Mouse (Mus musculus): ENCODE data around the gene Rbm19. TPM values are rescaled to one million over a fixed set of nuclear protein-coding genes. Genes with fewer than 3 reads are reported as not detected.
A peak's percentile ranks its signal among the peaks of the same experiment; 100 is the strongest.

Gene Rbm19
- polyA plus RNA-seq, 1 experiment from 2014 or later, result 12.8 TPM

DNA sequence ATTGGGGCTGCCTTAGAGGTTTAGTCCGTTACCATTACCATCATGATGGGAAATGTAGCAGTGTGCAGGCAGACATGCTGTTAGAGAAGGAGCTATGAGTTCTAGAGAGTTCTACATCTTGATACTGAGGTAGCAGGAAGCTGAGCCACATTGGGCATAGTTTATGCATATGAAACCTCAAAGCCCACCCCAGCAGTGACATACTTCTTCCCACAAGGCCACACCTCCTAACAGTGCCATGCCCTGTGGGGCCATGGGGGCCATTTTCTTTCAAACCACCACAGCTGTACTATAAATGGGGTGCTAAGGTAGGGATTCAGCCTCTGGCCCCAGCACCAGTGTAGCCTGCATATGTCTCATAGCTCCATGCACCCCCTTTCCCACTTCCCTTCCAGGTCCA, 21.6 kb downstream of the Rbm19 start:
- Histone ChIP-seq H3K27me3 (replicated peaks; ENCODE audit: control insufficient read depth, insufficient read depth, low read length) (no peaks in the 10 kb centered on the region), H3K4me3 (ENCODE audit: low read depth, low read length) (no peak overlapping the region), H3K36me3 (ENCODE audit: control insufficient read depth, insufficient read depth, low read length) (peaks cover 10% of the 10 kb centered on the region; the same call in 1 of the 2 replicates), H3K4me2 (ENCODE audit: low read length) (no peak overlapping the region), H3K27ac (ENCODE audit: low read depth, low read length) (no peak overlapping the region), H3K9ac (ENCODE audit: low read length) (no peak overlapping the region), H3K9me3 (replicated peaks; ENCODE audit: control insufficient read depth, low read length) (no peaks in the 10 kb centered on the region), H3K4me1 (ENCODE audit: control insufficient read depth, insufficient read depth, low read length) (no peaks in the 10 kb centered on the region)
- no peak for ATAC-seq
- WGBS, result 96% methylated on average over 1 of the region's 1 CpGs
- DNase-seq (ENCODE audit: low spot score), result no peak

DNA sequence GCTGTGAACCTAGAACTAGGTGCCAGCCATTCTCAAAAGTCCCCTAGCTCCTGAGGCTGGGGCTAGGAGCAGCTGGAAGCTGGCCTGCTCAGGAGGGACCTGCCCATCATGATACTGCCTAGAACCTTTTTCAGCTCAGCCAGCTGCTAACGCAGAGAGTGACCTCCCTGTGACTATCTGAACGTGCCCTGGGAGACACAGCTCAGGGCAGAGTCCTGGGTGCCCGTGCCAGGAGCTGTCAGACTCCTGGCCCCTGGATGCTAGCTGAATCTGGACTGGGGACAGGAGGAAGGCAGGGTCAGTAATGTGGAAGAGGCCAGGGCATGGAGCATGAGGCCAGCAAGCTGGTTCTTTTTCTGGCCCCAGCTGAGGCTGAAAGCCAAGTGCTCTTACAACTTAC, 22.1 kb downstream of the Rbm19 start:
- H3K9ac ChIP-seq (ENCODE audit: low read length), result no peak overlapping the region
- H3K4me2 ChIP-seq (ENCODE audit: low read length), result no peak overlapping the region
- no peak overlapping the region for H3K4me3 ChIP-seq (ENCODE audit: low read depth, low read length)
- DNase-seq (ENCODE audit: low spot score), result no peak
- H3K36me3 ChIP-seq (ENCODE audit: control insufficient read depth, insufficient read depth, low read length), result peaks cover 7% of the 10 kb centered on the region; the same call in 1 of the 2 replicates
- ATAC-seq, result no peak
- no peaks in the 10 kb centered on the region for H3K4me1 ChIP-seq (ENCODE audit: control insufficient read depth, insufficient read depth, low read length)
- H3K9me3 ChIP-seq (replicated peaks; ENCODE audit: control insufficient read depth, low read length), result no peaks in the 10 kb centered on the region
- no peaks in the 10 kb centered on the region for H3K27me3 ChIP-seq (replicated peaks; ENCODE audit: control insufficient read depth, insufficient read depth, low read length)
- 83% methylated on average over 3 of the region's 3 CpGs for WGBS
- no peak overlapping the region for H3K27ac ChIP-seq (ENCODE audit: low read depth, low read length)

DNA sequence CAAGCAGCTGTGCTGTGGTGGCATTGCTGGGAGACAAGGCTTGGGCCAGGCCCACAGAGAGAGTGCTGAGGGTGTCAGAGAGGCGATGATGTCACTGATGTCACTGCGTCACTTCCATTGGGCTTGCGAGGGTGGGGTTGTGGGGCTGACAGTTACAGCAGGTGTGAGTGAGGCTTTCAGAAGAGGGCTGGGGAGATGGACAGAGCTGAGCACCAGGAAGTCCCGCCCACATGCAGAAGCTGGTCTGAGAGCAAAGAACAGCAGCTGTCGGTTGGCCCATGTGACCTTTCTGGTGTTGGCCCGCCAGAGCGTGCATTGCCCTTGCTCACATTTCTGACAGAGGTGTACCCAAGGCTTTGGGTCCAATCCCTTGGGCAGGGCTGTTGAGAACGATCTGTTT, 23.0 kb downstream of the Rbm19 start:
- 76% methylated on average over 8 of the region's 8 CpGs for WGBS
- H3K4me2 ChIP-seq (ENCODE audit: low read length), result no peak overlapping the region

DNA sequence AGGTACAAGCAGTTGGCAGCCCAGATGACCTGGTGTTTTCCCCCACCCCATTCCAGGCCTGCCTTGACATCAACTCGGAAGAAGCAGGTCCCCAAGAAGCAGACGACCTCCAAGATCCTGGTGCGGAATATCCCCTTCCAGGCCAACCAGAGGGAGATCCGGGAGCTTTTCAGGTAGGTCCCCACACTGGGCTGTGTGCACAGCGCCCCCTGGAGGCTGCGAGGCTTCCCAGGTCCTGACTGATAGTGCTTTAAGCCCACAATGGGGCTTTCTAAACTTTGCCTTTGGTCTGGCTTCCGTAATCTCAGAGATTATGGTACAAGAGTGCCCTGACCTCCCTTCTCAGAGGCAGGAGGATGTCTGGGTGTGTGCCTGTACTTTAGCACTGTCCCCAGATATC, 27.7 kb downstream of the Rbm19 start:
- H3K4me2 ChIP-seq (ENCODE audit: low read length), result no peak overlapping the region
- H3K27me3 ChIP-seq (replicated peaks; ENCODE audit: control insufficient read depth, insufficient read depth, low read length), result no peaks in the 10 kb centered on the region
- no peaks in the 10 kb centered on the region for H3K4me1 ChIP-seq (ENCODE audit: control insufficient read depth, insufficient read depth, low read length)
- no peaks in the 10 kb centered on the region for H3K9me3 ChIP-seq (replicated peaks; ENCODE audit: control insufficient read depth, low read length)
- H3K9ac ChIP-seq (ENCODE audit: low read length), result no peak overlapping the region
- H3K36me3 ChIP-seq (ENCODE audit: control insufficient read depth, insufficient read depth, low read length), result peaks cover 13% of the 10 kb centered on the region; the same call in 1 of the 2 replicates
- no peak overlapping the region for H3K4me3 ChIP-seq (ENCODE audit: low read depth, low read length)
- WGBS, result 57% methylated on average over 7 of the region's 7 CpGs
- DNase-seq (ENCODE audit: low spot score) (no peak), ATAC-seq (no peak)
- H3K27ac ChIP-seq (ENCODE audit: low read depth, low read length), result no peak overlapping the region

More for the DNA sequence above, 23.0 kb downstream of the Rbm19 start:
- Histone ChIP-seq H3K9ac (ENCODE audit: low read length) (no peak overlapping the region), H3K27ac (ENCODE audit: low read depth, low read length) (no peak overlapping the region), H3K4me3 (ENCODE audit: low read depth, low read length) (no peak overlapping the region), H3K9me3 (replicated peaks; ENCODE audit: control insufficient read depth, low read length) (no peaks in the 10 kb centered on the region), H3K36me3 (ENCODE audit: control insufficient read depth, insufficient read depth, low read length) (peaks cover 11% of the 10 kb centered on the region; the same call in 1 of the 2 replicates), H3K4me1 (ENCODE audit: control insufficient read depth, insufficient read depth, low read length) (no peaks in the 10 kb centered on the region), H3K27me3 (replicated peaks; ENCODE audit: control insufficient read depth, insufficient read depth, low read length) (no peaks in the 10 kb centered on the region)
- ATAC-seq (no peak), DNase-seq (ENCODE audit: low spot score) (no peak)

DNA sequence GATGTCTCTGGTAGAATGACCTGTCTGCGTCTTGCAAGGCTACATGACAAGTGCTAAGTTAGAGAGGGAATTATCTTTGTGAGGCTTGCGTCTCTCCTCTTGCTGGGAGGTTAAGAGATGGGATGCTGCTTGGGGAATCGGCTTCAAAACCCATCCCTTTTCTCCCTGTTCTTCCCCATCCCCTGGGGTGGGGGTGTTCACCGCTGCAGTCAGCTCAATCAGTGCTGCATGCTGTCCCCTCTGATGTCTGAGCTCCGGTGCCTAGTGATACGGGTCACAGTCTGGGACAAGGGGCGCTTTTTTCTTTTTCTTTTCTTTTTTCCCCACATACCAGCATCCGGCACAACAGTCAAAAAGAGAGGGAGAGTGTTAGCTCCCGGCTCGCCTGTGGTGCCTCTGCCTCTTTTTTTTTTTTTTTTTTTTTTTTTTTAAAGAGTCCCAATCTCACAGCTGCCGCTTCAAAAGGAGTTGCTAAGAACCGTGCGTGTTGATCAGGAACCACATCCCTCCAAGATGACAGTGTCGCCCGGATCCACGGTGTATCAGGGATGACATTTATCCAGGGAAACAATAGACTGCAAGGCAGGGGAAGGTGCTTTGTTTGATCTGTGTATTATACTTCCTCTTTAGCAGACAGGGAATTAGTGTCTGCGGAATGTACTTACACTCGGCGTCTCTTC, 29.2 kb downstream of the Rbm19 start:
- Histone ChIP-seq H3K9me3 (replicated peaks; ENCODE audit: control insufficient read depth, low read length) (no peaks in the 10 kb centered on the region), H3K4me2 (ENCODE audit: low read length) (peak overlapping the region; percentile 15), H3K4me3 (ENCODE audit: low read depth, low read length) (no peak overlapping the region), H3K36me3 (ENCODE audit: control insufficient read depth, insufficient read depth, low read length) (peaks cover 9% of the 10 kb centered on the region; the same call in 1 of the 2 replicates), H3K4me1 (ENCODE audit: control insufficient read depth, insufficient read depth, low read length) (no peaks in the 10 kb centered on the region), H3K27me3 (replicated peaks; ENCODE audit: control insufficient read depth, insufficient read depth, low read length) (no peaks in the 10 kb centered on the region), H3K9ac (ENCODE audit: low read length) (peak overlapping the region; percentile 50), H3K27ac (ENCODE audit: low read depth, low read length) (peak overlapping the region; percentile 67)
- WGBS, result 35% methylated on average over 19 of the region's 19 CpGs
- peak; percentile 55 for ATAC-seq
- no peak for DNase-seq (ENCODE audit: low spot score)

DNA sequence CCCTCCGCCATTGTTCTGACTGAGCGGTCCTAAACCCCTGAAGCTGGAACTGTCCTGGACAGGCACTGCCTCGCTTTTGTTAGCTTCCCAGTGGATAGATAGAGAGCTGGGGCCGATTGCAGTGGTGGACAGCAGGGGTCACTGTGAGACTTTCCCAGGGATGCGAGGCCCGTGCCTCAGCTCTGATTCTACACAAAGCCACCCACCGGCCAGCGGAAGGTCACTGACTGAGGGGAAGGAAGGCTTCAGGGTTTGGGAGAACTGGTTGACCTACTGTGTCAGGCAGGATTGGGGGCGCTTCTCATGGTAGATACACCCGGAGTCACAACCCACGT, 29.8 kb downstream of the Rbm19 start:
- Histone ChIP-seq H3K4me1 (ENCODE audit: control insufficient read depth, insufficient read depth, low read length) (no peaks in the 10 kb centered on the region), H3K27ac (ENCODE audit: low read depth, low read length) (peak overlapping the region; percentile 67), H3K4me3 (ENCODE audit: low read depth, low read length) (no peak overlapping the region), H3K36me3 (ENCODE audit: control insufficient read depth, insufficient read depth, low read length) (peaks cover 8% of the 10 kb centered on the region; the same call in 1 of the 2 replicates), H3K27me3 (replicated peaks; ENCODE audit: control insufficient read depth, insufficient read depth, low read length) (no peaks in the 10 kb centered on the region), H3K9me3 (replicated peaks; ENCODE audit: control insufficient read depth, low read length) (no peaks in the 10 kb centered on the region), H3K9ac (ENCODE audit: low read length) (peak overlapping the region; percentile 50), H3K4me2 (ENCODE audit: low read length) (peak overlapping the region; percentile 15; the same call in 1 of the 2 replicates)
- DNase-seq (ENCODE audit: low spot score) (peak; percentile 83), ATAC-seq (peak; percentile 82)
- WGBS, result 23% methylated on average over 11 of the region's 11 CpGs

DNA sequence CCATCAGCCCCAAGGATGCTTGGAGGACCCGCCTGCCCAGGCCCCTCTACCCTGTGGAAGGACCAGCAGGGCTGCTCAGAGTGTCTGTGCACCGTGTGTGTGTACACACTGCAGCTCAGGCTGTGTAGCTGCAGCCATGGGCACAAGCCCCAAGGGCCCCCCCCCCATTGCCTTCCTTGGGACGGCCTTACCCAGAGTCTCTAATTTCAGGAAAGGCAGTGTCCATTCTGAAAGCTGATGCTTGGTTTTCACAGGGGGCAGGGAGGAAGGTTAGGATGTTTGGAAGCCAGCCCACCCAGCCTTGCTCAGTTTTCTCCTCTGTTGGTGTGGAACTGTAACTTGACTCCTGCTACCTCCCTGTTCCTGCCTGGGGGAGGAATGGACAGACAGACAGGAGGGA, 30.6 kb downstream of the Rbm19 start:
- no peaks in the 10 kb centered on the region for H3K9me3 ChIP-seq (replicated peaks; ENCODE audit: control insufficient read depth, low read length)
- ATAC-seq (no peak), DNase-seq (ENCODE audit: low spot score) (no peak)
- WGBS, result 87% methylated on average over 3 of the region's 3 CpGs
- H3K9ac ChIP-seq (ENCODE audit: low read length), result no peak overlapping the region
- peaks cover 8% of the 10 kb centered on the region; the same call in 1 of the 2 replicates for H3K36me3 ChIP-seq (ENCODE audit: control insufficient read depth, insufficient read depth, low read length)
- no peak overlapping the region for H3K4me2 ChIP-seq (ENCODE audit: low read length)
- no peaks in the 10 kb centered on the region for H3K27me3 ChIP-seq (replicated peaks; ENCODE audit: control insufficient read depth, insufficient read depth, low read length)
- no peak overlapping the region for H3K4me3 ChIP-seq (ENCODE audit: low read depth, low read length)
- H3K4me1 ChIP-seq (ENCODE audit: control insufficient read depth, insufficient read depth, low read length), result no peaks in the 10 kb centered on the region
- H3K27ac ChIP-seq (ENCODE audit: low read depth, low read length), result no peak overlapping the region

DNA sequence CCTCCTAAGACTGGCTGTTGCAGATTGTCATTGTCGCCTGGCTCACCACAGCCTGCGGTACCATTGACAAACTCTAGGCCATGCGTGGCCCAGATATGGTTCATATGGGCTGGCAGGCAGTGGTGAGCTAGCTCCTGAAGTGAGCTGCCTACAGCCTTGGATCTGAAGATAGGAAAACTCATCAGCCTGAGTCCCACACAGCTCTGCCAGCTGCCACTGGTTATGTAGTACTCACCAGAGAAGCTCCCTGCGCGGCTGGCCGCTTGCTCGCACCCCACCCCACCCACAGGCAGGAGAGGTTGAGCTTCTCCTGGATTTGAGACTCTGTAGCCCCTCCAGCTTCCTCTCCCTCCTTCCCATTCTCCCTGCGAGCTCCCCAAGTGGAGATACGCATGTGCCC, 32.0 kb downstream of the Rbm19 start:
- H3K27ac ChIP-seq (ENCODE audit: low read depth, low read length), result no peak overlapping the region
- no peaks in the 10 kb centered on the region for H3K4me1 ChIP-seq (ENCODE audit: control insufficient read depth, insufficient read depth, low read length)
- 92% methylated on average over 9 of the region's 9 CpGs for WGBS
- DNase-seq (ENCODE audit: low spot score) (no peak), ATAC-seq (no peak)
- no peak overlapping the region for H3K4me2 ChIP-seq (ENCODE audit: low read length)
- no peaks in the 10 kb centered on the region for H3K9me3 ChIP-seq (replicated peaks; ENCODE audit: control insufficient read depth, low read length)
- H3K27me3 ChIP-seq (replicated peaks; ENCODE audit: control insufficient read depth, insufficient read depth, low read length), result no peaks in the 10 kb centered on the region
- H3K4me3 ChIP-seq (ENCODE audit: low read depth, low read length), result no peak overlapping the region
- no peak overlapping the region for H3K9ac ChIP-seq (ENCODE audit: low read length)
- H3K36me3 ChIP-seq (ENCODE audit: control insufficient read depth, insufficient read depth, low read length), result peaks cover 5% of the 10 kb centered on the region; the same call in 1 of the 2 replicates

DNA sequence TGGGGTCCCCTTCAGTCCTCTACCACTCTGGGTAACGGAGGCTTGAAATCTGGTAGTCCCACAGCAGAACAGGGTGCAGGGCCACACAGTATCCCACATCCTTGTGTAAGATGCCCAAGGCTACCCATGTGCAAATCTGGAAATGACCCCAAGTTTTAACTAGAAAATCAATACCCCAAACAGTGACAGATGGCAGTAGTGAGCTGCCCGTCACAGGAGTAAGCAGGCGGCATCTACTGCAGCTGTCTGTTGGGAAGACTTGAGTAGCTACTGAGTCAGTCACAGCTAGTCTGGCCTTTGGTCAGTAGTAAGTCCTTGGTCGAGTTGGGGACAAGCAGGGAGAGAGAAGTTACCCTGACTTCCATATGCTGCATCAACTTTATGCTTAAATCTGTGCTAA, 34.9 kb downstream of the Rbm19 start:
- Histone ChIP-seq H3K4me2 (ENCODE audit: low read length) (no peak overlapping the region), H3K9ac (ENCODE audit: low read length) (no peak overlapping the region), H3K27ac (ENCODE audit: low read depth, low read length) (no peak overlapping the region), H3K36me3 (ENCODE audit: control insufficient read depth, insufficient read depth, low read length) (no peaks in the 10 kb centered on the region), H3K9me3 (replicated peaks; ENCODE audit: control insufficient read depth, low read length) (no peaks in the 10 kb centered on the region), H3K27me3 (replicated peaks; ENCODE audit: control insufficient read depth, insufficient read depth, low read length) (no peaks in the 10 kb centered on the region), H3K4me1 (ENCODE audit: control insufficient read depth, insufficient read depth, low read length) (peaks cover 9% of the 10 kb centered on the region), H3K4me3 (ENCODE audit: low read depth, low read length) (no peak overlapping the region)
- ATAC-seq (no peak), DNase-seq (ENCODE audit: low spot score) (no peak)
- 68% methylated on average over 4 of the region's 4 CpGs for WGBS
